Mouse (Mus musculus): ENCODE data around the gene Plb1. TPM values are rescaled to one million over a fixed set of nuclear protein-coding genes. Genes with fewer than 3 reads are reported as not detected.

Plb1 gene
- total and polyA plus RNA-seq, 3 experiments, result 0.51 to 2.3 (median 0.66) TPM

- no peak for DNase-seq (ENCODE audit: extremely low read depth)
- in situ Hi-C loops (cut with MboI; ENCODE audit: low pct_ligation_motif_present, low pct_unique_long_range_greater_than_20kb, low sequenced_read_pairs) (no loop called here), dilution Hi-C loops (cut with MboI; ENCODE audit: extremely low pct_ligation_motif_present, extremely low pct_unique_long_range_greater_than_20kb, low sequenced_read_pairs) (no loop called here)
- TF ChIP-seq RCOR1 (conservative IDR thresholded peaks at IDR 0.05; ENCODE audit: low read depth, low read length) (no peak), MEF2A (IDR thresholded peaks at IDR 0.05; ENCODE audit: borderline replicate concordance, low read depth, low read length) (no peak), MAFK (IDR thresholded peaks at IDR 0.05; ENCODE audit: insufficient replicate concordance, low read length) (no peak), KAT2A (IDR thresholded peaks at IDR 0.05; ENCODE audit: insufficient replicate concordance, low read length) (no peak), POLR2AphosphoS2 (IDR thresholded peaks at IDR 0.05; ENCODE audit: low read depth, low read length) (no peak), MAX (IDR thresholded peaks at IDR 0.05; ENCODE audit: low read length) (no peak), ELF1 (IDR thresholded peaks at IDR 0.05; ENCODE audit: low read depth, low read length) (no peak)
- no peaks in the 10 kb centered on the region for H3K27me3 ChIP-seq (replicated peaks)
- H3K79me2 ChIP-seq (replicated peaks; ENCODE audit: control insufficient read depth, extremely low read depth, insufficient read depth, poor library complexity, severe bottlenecking), result no peaks in the 10 kb centered on the region
- no peak overlapping the region for H3K4me2 ChIP-seq (ENCODE audit: insufficient read depth, low read depth, poor library complexity, severe bottlenecking)
- H3K9ac ChIP-seq (ENCODE audit: insufficient read depth, low read depth), result no peak overlapping the region
- H3K4me3 ChIP-seq (replicated peaks in 1 of 3; ENCODE audit: low read depth in 2 of 3, low read length in 2 of 3, poor library complexity in 1 of 3), result no peak overlapping the region
- H3K4me1 ChIP-seq (ENCODE audit: control insufficient read depth in 1 of 2, insufficient read depth in 2 of 2), result peaks cover 0 to 8% of the 10 kb centered on the region in 2 experiments; a peak in 1 of 4 replicates
- H3K36me3 ChIP-seq (replicated peaks in 1 of 2; ENCODE audit: control insufficient read depth in 1 of 2, insufficient read depth in 1 of 2, low read length in 1 of 2), result no peaks in the 10 kb centered on the region
- H3K9me3 ChIP-seq (replicated peaks; ENCODE audit: low read length), result no peaks in the 10 kb centered on the region
- no peak overlapping the region for H3K27ac ChIP-seq (ENCODE audit: insufficient read depth, low read depth)
These were observed 165.2 kb downstream of the Plb1 start for GRCm38 (mm10) chr5:32397719-32398118.

- Histone ChIP-seq H3K36me3 (replicated peaks in 1 of 2; ENCODE audit: control insufficient read depth in 1 of 2, insufficient read depth in 1 of 2, low read length in 1 of 2) (no peaks in the 10 kb centered on the region), H3K4me3 (replicated peaks in 1 of 3; ENCODE audit: low read depth in 2 of 3, low read length in 2 of 3, poor library complexity in 1 of 3) (no peak overlapping the region), H3K27me3 (replicated peaks) (no peaks in the 10 kb centered on the region), H3K4me2 (ENCODE audit: insufficient read depth, low read depth, poor library complexity, severe bottlenecking) (no peak overlapping the region), H3K27ac (ENCODE audit: insufficient read depth, low read depth) (no peak overlapping the region), H3K4me1 (ENCODE audit: control insufficient read depth in 1 of 2, insufficient read depth in 2 of 2) (peaks cover 0 to 30% of the 10 kb centered on the region in 2 experiments; a peak in 2 of 4 replicates), H3K9ac (ENCODE audit: insufficient read depth, low read depth) (no peak overlapping the region), H3K9me3 (replicated peaks; ENCODE audit: low read length) (no peaks in the 10 kb centered on the region), H3K79me2 (replicated peaks; ENCODE audit: control insufficient read depth, extremely low read depth, insufficient read depth, poor library complexity, severe bottlenecking) (no peaks in the 10 kb centered on the region)
- in situ Hi-C loops (cut with MboI; ENCODE audit: low pct_ligation_motif_present, low pct_unique_long_range_greater_than_20kb, low sequenced_read_pairs) (no loop called here), dilution Hi-C loops (cut with MboI; ENCODE audit: extremely low pct_ligation_motif_present, extremely low pct_unique_long_range_greater_than_20kb, low sequenced_read_pairs) (no loop called here)
- no peak for DNase-seq (ENCODE audit: extremely low read depth)
- TF ChIP-seq CHD2 (IDR thresholded peaks at IDR 0.05; ENCODE audit: low read length) (no peak), MAFK (IDR thresholded peaks at IDR 0.05; ENCODE audit: insufficient replicate concordance, low read length) (no peak), USF1 (IDR thresholded peaks at IDR 0.05; ENCODE audit: low read depth, low read length) (no peak), ZNF384 (IDR thresholded peaks at IDR 0.05; ENCODE audit: low read depth, low read length) (no peak), POLR2AphosphoS2 (IDR thresholded peaks at IDR 0.05; ENCODE audit: low read depth, low read length) (no peak), JUND (conservative IDR thresholded peaks at IDR 0.05; ENCODE audit: low read depth, low read length) (no peak), MAX (IDR thresholded peaks at IDR 0.05; ENCODE audit: low read length) (no peak), RCOR1 (conservative IDR thresholded peaks at IDR 0.05; ENCODE audit: low read depth, low read length) (no peak), KAT2A (IDR thresholded peaks at IDR 0.05; ENCODE audit: insufficient replicate concordance, low read length) (no peak)
These were observed 168.4 kb downstream of the Plb1 start for GRCm38 (mm10) chr5:32400926-32401325.
